Mouse (Mus musculus): ENCODE data around the gene Sox1. TPM values are rescaled to one million over a fixed set of nuclear protein-coding genes. Genes with fewer than 3 reads are reported as not detected.

Gene Sox1
- polyA plus RNA-seq, 1 experiment from 2014 or later: not detected

GRCm38 (mm10) chr8:12438021-12438420 is 42.9 kb downstream of the Sox1 start:
- DNase-seq (ENCODE audit: low spot score): no peak

GRCm38 (mm10) chr8:12439044-12439443 is 43.9 kb downstream of the Sox1 start:
- H3K27ac ChIP-seq (ENCODE audit: low read depth, low read length): no peak overlapping the region
- H3K4me2 ChIP-seq: no peak overlapping the region
- no peaks in the 10 kb centered on the region for H3K36me3 ChIP-seq (ENCODE audit: control insufficient read depth, insufficient read depth, low read length)
- 24% methylated on average over 4 of the region's 4 CpGs for WGBS
- no peaks in the 10 kb centered on the region for H3K4me1 ChIP-seq (replicated peaks; ENCODE audit: control insufficient read depth, insufficient read depth, low read length)
- DNase-seq (ENCODE audit: low spot score): no peak
- H3K27me3 ChIP-seq (replicated peaks; ENCODE audit: control insufficient read depth, insufficient read depth, low read length): peaks cover 7% of the 10 kb centered on the region
- no peak for ATAC-seq (replicated peaks; ENCODE audit: low FRiP score)
- H3K9me3 ChIP-seq (ENCODE audit: control insufficient read depth, low read length): no peaks in the 10 kb centered on the region
- H3K4me3 ChIP-seq (ENCODE audit: low read depth, low read length): no peak overlapping the region
- no peak overlapping the region for H3K9ac ChIP-seq (ENCODE audit: low read depth, low read length)

More at GRCm38 (mm10) chr8:12438021-12438420, 42.9 kb downstream of the Sox1 start:
- Histone ChIP-seq H3K9ac (ENCODE audit: low read depth, low read length) (no peak overlapping the region), H3K4me1 (replicated peaks; ENCODE audit: control insufficient read depth, insufficient read depth, low read length) (no peaks in the 10 kb centered on the region), H3K27me3 (replicated peaks; ENCODE audit: control insufficient read depth, insufficient read depth, low read length) (peaks cover 15% of the 10 kb centered on the region), H3K9me3 (ENCODE audit: control insufficient read depth, low read length) (no peaks in the 10 kb centered on the region), H3K4me2 (no peak overlapping the region), H3K27ac (ENCODE audit: low read depth, low read length) (no peak overlapping the region), H3K36me3 (ENCODE audit: control insufficient read depth, insufficient read depth, low read length) (no peaks in the 10 kb centered on the region), H3K4me3 (ENCODE audit: low read depth, low read length) (no peak overlapping the region)
- ATAC-seq (replicated peaks; ENCODE audit: low FRiP score): no peak
- 77% methylated on average over 6 of the region's 6 CpGs for WGBS

- Histone ChIP-seq H3K9ac (ENCODE audit: low read depth, low read length) (no peak overlapping the region), H3K36me3 (ENCODE audit: control insufficient read depth, insufficient read depth, low read length) (no peaks in the 10 kb centered on the region), H3K4me3 (ENCODE audit: low read depth, low read length) (no peak overlapping the region), H3K27ac (ENCODE audit: low read depth, low read length) (no peak overlapping the region), H3K4me2 (no peak overlapping the region), H3K27me3 (replicated peaks; ENCODE audit: control insufficient read depth, insufficient read depth, low read length) (peaks cover 12% of the 10 kb centered on the region), H3K4me1 (replicated peaks; ENCODE audit: control insufficient read depth, insufficient read depth, low read length) (no peaks in the 10 kb centered on the region), H3K9me3 (ENCODE audit: control insufficient read depth, low read length) (no peaks in the 10 kb centered on the region)
- DNase-seq (ENCODE audit: low spot score) (no peak), ATAC-seq (replicated peaks; ENCODE audit: low FRiP score) (no peak)
- WGBS: 87% methylated on average over 10 of the region's 10 CpGs
These were observed 44.8 kb downstream of the Sox1 start for GRCm38 (mm10) chr8:12439846-12440245.

- 81% methylated on average over 4 of the region's 4 CpGs for WGBS
- DNase-seq (ENCODE audit: low spot score): no peak
These were observed 45.9 kb downstream of the Sox1 start for GRCm38 (mm10) chr8:12440997-12441396.

GRCm38 (mm10) chr8:12445258-12445657 is 50.2 kb downstream of the Sox1 start:
- Histone ChIP-seq H3K27me3 (replicated peaks; ENCODE audit: control insufficient read depth, insufficient read depth, low read length) (peaks cover 40% of the 10 kb centered on the region), H3K4me1 (replicated peaks; ENCODE audit: control insufficient read depth, insufficient read depth, low read length) (no peaks in the 10 kb centered on the region), H3K27ac (ENCODE audit: low read depth, low read length) (no peak overlapping the region), H3K36me3 (ENCODE audit: control insufficient read depth, insufficient read depth, low read length) (no peaks in the 10 kb centered on the region), H3K4me3 (ENCODE audit: low read depth, low read length) (no peak overlapping the region), H3K4me2 (no peak overlapping the region), H3K9ac (ENCODE audit: low read depth, low read length) (no peak overlapping the region), H3K9me3 (ENCODE audit: control insufficient read depth, low read length) (no peaks in the 10 kb centered on the region)
- 67% methylated on average over 1 of the region's 2 CpGs for WGBS
- no peak for DNase-seq (ENCODE audit: low spot score)
- ATAC-seq (replicated peaks; ENCODE audit: low FRiP score): no peak

More at GRCm38 (mm10) chr8:12440997-12441396, 45.9 kb downstream of the Sox1 start:
- Histone ChIP-seq H3K4me3 (ENCODE audit: low read depth, low read length) (no peak overlapping the region), H3K9me3 (ENCODE audit: control insufficient read depth, low read length) (no peaks in the 10 kb centered on the region), H3K4me2 (no peak overlapping the region), H3K27me3 (replicated peaks; ENCODE audit: control insufficient read depth, insufficient read depth, low read length) (peaks cover 22% of the 10 kb centered on the region), H3K36me3 (ENCODE audit: control insufficient read depth, insufficient read depth, low read length) (no peaks in the 10 kb centered on the region), H3K4me1 (replicated peaks; ENCODE audit: control insufficient read depth, insufficient read depth, low read length) (no peaks in the 10 kb centered on the region), H3K27ac (ENCODE audit: low read depth, low read length) (no peak overlapping the region), H3K9ac (ENCODE audit: low read depth, low read length) (no peak overlapping the region)
- no peak for ATAC-seq (replicated peaks; ENCODE audit: low FRiP score)

GRCm38 (mm10) chr8:12445926-12446680 is 51.0 kb downstream of the Sox1 start:
- Histone ChIP-seq H3K36me3 (ENCODE audit: control insufficient read depth, insufficient read depth, low read length) (no peaks in the 10 kb centered on the region), H3K4me2 (no peak overlapping the region), H3K4me3 (ENCODE audit: low read depth, low read length) (no peak overlapping the region), H3K9ac (ENCODE audit: low read depth, low read length) (no peak overlapping the region), H3K27me3 (replicated peaks; ENCODE audit: control insufficient read depth, insufficient read depth, low read length) (peaks cover 40% of the 10 kb centered on the region), H3K9me3 (ENCODE audit: control insufficient read depth, low read length) (no peaks in the 10 kb centered on the region), H3K27ac (ENCODE audit: low read depth, low read length) (no peak overlapping the region), H3K4me1 (replicated peaks; ENCODE audit: control insufficient read depth, insufficient read depth, low read length) (no peaks in the 10 kb centered on the region)
- DNase-seq (ENCODE audit: low spot score) (no peak), ATAC-seq (replicated peaks; ENCODE audit: low FRiP score) (no peak)
- 4% methylated on average over 26 of the region's 26 CpGs for WGBS

Small RNA genes lying within 50 kb of the gene (microRNA-seq; reads per million reads assigned to microRNA genes)
- gene Gm25239 (ENCODE audit: borderline number of aligned reads): not detected

Other genes with a start within 250 kb of the Sox1 start
- not detected in 2 replicates for gene A230072I06Rik, start 116.5 kb upstream of the Sox1 start, polyA plus RNA-seq (2014; fragmentation: Nextera tagmentation; extraction: Ambion mirVana)
- gene Spaca7, start 177.7 kb downstream of the Sox1 start, polyA plus RNA-seq (2014; fragmentation: Nextera tagmentation; extraction: Ambion mirVana): not detected in 2 replicates

All from liver, embryonic 11.5 days (tissue).